Mouse (Mus musculus) spleen, adult 12 weeks (tissue): Measurements from ENCODE around the gene Piezo1.
A peak's percentile ranks its signal among the peaks of the same experiment; 100 is the strongest.
"Not testable (repeated sequence)": the region's sequence is repeated elsewhere in the genome, so short reads cannot be mapped to it uniquely, and the experiment has no call there.

Source experiments
- DNase-seq: peaks from one replicate; pipeline ENCODE4 v3.0.0; 2022; ENCODE audit warnings: low spot score

Gene Piezo1

DNA sequence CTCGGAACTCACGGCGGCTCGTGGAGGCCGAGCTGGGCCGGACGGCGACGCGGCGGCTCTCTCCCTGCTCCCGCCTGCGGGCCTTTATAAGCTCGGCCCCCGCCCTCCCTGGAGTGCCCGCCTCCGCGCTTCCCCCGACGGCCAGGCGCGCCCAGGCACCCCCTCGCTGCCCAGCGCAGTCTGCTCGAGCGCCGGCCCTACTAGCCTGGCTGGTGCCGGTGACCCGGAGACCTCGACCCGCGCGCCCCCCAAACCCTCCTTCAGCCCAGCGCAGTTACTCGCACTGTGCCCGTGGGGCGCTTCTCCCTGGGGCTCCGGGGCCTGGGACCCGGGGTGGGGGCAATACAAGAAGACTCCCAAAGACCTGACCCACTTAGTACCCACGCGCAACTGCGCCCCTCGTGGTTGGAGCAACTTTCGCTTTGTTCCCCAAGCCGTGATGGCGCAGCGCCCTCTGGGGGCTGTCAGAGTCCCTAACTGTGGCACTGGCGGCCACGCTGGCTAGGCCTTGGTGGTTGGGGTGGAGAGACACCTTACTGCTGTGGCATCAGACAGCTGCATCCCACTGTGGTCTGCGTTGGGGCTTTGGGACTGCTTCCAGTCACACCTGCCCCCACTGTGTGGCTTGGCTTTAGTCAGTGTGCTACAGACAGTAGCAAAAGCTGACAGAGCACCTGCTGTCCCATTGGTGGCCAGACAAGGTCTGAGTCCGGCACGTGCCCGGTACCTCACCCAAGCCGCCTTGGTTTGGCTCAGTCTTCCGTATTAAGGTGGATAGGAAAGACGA is at the start of gene Piezo1:
Gene Piezo1 (minus strand): TSS at position 65 of the 787 bp plus-strand sequence.
- DNase-seq = peak; percentile 93

DNA sequence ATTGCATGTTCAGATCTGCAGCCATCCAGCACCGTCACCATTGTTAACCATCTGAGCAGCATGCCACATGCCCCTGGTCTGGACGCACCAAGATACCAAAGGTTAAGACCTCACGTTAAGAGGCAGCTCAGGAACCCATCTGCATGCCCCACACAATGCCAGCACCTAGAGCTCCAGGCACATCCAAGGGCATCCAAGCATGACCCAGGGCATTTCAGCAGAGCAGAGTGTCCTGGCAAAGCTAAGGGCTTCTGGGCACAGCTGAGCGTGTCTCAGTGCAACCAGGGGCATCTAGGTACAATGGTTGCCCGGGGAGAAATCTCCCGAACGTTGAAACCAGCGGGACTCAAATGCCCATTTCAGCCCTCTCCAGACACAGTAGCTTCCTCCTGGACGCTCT is 49.5 kb upstream of the Piezo1 start:
- no peak for DNase-seq

DNA sequence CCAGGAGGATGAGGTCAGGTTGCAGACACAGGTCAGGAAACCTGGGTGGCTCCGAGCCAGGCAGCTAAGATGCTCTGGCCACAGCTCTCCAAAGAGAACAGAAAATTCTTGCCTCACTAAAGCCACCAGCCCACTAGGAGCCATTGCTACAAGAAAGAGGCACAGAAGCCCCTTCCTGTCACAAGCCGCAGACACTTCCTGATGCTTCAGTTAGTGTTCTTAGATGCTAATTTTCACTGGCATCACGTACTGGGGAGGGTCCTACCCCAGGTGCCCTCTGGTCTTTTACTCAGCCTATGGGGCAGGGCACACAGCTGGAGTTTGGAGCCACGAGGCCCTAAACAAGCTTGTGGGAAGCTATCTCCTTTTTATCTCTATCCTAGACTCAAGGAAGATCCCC is 44.9 kb upstream of the Piezo1 start:
- no peak for DNase-seq

DNA sequence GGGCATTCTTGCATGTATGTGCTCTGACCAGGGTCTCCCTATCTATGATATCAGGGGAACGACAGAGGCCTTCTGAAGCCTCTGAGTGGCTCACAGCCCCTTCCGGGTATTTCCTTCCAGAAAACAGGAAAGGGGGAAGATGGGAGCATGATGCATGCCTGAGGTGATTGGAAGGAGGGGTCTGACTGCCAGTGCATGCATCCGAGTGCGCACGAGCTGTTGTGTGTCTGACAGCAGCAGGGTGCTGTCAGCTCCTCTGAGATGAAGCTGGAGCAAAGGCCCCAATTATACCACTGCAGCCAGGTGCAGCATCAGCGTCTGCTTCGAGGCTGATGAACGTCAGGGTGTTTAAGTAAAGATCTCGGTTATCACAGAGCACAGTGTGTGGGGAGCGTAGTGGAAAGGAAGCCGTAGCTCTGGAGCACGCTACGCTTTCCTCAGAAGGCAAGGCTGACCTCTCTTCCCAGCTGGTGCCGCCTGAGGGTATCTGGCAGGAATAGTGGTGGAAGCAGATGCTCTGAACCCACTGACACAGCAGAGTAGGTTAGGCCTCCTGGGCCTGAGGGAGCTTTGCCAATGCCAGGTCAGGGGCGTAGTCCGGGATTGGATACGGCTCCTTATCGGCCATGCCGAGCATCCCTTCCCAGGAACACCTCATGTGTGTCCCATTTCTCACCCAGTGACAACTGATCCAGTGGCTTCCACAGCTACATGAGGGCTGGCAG is 42.8 kb upstream of the Piezo1 start:
- no peak for DNase-seq

DNA sequence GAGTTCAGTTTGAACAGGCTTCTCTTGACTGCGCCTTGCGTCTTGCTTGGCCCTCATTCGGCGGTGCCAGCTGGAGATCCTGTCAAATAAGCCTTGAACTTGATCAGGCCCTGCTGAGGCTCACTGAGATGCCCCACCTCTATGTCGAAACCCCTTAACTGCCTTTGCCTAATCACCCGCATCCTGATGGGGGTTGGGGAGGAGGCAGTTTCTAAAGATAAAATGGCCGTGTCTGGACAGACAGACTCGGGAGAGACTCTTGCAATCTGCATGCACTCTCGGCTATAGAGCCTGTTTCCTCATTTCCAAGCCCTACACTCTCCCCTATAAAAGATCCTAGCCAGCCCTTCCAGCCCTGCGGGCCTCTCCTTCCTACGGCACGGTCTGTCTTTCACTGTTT is 42.1 kb upstream of the Piezo1 start:
- DNase-seq = no peak

DNA sequence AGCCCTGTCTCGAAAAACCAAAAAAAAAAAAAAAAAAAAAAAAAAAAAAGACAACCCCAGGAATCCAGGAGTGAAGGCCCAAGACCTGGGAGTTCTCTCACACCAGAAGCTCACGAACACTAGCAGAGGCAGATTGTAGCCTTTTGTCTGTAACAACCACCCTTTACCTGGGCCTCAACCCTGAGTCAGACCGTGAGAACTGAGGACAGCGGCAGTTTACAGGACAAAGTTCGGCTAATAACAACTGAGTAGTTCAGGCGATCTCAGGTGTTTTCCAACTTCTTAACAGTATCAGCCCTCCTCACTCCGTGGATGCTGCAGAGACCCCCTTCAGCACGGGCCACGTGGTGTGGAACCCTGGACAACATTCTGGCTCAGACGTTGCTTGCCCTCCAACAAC is 35.6 kb upstream of the Piezo1 start:
- DNase-seq = no peak

DNA sequence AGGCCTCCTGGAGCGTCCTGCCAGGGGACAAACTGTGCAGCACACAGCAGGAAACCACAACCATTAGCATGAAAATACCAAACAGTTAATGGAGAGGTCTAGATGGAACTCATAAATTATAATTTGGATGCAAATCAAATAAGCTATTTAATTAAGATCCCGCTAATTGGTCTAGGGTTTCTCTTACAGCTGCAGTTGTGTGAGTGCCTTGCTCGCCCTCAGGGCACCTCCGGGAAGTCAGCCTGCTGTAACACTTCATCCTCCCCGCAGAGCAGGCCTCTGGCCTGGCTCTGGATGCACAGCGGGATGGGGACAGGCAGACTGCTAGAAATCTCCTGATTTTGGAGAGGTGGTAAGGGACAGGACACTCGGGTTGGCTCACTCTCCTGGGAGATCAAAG is 35.0 kb upstream of the Piezo1 start:
- no peak for DNase-seq

DNA sequence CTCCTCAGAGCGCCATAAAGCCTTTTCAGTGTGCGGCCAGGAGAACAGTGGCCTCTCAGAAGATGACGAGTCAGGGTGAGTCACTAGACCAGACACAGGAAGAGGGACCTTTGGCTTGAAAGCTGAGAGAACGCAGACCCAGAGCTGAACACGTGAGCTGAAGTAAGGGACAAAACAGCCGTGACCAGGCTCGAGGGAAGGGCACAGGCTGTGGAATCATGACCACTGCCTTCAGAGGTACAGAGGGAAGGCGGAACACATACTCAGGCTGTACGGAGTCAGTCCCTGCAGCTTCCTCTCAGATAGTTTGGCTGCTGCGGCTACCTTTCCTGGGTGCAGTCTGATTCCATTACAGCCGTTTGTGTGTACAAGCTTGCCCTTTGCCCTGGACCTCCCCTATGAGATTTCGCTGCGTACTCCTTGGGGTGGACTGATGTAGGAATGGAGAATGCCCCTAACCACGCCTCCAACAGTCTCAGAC is 34.3 kb upstream of the Piezo1 start:
- DNase-seq = no peak

DNA sequence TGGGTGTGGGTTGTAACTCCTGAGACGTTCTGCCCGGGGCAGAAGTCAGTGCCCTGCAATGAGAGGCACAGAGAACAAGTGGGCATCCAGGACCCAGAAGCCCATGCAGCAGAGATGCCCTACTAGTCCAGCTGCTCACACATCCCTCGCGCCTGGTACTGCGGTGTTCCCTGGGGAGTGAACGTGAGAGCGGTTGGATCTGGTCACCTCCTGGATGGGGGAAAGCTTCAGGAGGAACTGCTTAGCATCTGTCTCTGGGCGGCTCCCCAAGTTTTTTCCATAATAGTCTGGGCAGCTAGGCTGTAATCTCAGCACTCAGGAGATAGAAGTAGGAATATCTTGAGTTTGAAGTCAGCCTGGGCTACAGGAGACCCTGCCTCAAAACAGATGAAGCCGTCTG is 33.9 kb upstream of the Piezo1 start:
- DNase-seq = no peak

DNA sequence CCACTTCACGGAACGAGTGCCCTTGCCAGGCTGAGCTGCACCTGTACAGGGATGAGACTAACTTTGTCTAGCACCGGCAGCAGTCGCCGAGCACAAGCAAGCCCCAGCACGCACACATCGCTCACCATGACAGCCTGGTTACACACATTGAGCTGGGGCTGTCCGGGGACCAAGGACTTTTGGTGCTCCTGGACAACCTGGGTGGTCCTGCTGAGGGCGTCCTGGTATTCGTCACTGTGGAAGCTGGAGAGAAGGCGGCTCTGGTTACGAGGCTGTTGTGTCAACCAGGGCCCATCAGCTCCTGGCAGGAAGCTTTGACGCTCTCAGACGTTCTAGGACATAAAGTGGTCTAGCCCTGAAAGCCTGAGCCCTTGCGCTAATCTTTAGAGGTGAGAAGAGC is 29.8 kb upstream of the Piezo1 start:
- DNase-seq = no peak

DNA sequence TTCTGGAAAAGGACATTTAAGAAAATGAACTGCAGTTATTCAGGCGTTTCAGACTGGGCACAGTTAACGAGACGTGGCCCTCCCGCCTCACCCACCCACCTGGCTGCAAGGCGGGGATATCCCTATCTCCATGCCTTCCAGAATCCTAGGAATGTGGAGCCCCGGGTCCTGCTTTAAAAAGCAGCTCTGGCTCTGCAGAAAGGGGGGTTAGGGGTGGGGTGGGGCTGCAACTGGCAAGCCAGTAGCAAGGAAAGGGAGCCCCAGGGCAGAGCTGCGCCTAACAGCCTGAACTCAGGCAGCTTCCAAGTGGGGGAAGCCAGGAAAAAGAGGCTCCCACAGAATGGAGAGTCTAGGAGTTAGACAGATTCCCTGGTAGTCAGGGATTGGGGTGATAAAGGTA is 28.1 kb upstream of the Piezo1 start:
- DNase-seq = no peak

DNA sequence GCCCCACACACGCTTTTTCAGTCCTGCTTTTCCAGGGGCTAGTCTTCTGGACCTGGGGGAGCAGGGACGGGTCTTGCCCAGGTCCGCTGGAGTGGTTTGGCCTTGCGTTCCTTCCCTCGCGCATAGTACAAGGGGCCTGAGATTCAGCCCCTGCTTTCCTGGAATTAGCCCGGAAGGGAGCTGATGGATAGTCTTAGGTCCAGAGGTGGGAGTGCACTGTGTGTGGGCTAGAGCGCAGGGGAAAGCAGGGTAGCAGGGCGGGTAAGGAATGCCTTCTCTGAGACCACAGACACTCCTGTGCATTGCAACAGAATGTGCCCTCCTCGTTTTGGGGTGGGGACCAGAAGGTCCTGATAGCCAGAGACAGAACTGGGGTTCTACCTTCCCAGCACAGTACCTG is 26.0 kb upstream of the Piezo1 start:
- no peak for DNase-seq

DNA sequence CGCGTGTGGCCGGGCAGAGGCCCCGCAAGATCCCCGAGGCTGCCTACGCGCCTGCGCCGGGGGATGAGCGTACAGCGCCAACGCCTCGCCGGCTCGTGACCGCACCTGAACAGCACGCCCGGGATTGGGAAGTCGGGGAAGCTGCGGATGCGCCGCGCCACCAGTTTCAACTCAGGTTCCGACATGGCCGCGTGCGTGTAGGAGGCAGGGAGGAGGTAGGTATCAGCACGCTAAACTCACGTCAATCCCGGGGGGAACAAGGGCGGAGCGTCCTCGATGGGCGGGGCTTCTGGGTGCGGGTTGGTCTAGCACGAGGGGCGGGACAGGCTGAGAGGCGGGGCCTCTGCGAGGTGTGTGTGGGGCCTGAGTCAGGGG is 25.5 kb upstream of the Piezo1 start, which contains the start of gene Aprt:
Gene Aprt (minus strand): TSS at position 262 of the 375 bp plus-strand sequence.
- peak; percentile 91 for DNase-seq

DNA sequence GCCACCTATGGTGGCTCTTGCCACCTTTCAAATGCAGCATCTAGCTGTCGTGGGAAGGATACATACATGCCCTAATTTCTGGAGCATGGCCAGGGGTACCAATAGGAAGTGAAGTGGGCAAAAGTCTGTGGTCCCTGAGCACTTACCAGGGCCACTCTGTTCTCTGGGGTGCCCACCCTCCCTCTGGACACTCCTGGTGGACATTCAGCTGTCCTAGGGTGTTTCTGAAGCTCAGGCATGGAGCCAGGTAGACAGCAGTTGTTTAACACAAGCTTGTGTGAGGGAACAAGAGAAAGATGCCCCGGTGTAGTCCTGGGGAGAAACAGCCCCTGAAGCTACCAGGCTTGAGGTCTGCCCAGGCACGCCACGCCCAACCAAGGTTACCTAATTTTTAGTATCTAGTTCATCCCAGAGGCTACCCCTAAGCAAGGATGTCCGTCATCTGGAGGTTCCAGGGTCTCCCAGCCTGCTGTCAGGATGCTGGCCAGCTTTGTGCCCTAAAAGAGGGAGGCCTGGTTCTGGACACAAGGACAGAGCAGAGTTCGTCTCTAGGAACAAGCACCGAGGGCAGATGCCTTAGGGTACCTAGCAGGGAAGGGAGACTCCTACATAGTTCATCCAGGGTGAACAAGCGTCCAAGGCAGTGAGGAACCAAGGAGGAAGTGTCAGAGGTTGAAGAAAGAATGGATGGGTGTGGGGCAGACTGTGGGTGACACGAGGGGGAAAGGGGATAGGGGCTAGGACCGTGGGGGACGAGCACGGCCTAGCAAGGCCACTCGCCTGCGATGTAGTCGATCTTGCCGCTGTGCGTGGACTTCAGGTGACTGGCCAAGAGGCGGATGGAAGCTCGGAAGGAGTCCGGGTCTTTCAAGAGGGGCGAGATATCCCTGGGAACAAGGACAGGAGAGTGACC is 24.9 kb upstream of the Piezo1 start:
- no peak for DNase-seq

DNA sequence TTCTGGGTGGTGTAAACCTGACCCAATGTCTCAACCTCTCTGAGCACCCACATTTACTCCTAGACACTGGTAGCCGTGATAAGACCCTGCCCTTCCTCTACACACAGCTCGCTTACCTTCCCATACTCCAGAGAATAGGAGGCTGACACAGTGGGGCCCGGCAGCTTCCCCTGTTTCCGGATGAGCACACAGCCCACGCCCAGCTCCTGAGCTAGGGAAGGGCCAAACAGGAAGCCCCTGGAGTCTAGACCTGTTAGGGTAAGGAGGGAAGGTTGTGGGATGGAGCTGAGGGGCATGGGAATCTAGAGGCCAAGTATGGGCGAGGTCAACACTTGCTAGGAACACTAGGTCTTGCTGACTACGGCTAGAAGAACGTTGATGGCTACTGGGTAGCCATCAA is 24.2 kb upstream of the Piezo1 start:
- no peak for DNase-seq

DNA sequence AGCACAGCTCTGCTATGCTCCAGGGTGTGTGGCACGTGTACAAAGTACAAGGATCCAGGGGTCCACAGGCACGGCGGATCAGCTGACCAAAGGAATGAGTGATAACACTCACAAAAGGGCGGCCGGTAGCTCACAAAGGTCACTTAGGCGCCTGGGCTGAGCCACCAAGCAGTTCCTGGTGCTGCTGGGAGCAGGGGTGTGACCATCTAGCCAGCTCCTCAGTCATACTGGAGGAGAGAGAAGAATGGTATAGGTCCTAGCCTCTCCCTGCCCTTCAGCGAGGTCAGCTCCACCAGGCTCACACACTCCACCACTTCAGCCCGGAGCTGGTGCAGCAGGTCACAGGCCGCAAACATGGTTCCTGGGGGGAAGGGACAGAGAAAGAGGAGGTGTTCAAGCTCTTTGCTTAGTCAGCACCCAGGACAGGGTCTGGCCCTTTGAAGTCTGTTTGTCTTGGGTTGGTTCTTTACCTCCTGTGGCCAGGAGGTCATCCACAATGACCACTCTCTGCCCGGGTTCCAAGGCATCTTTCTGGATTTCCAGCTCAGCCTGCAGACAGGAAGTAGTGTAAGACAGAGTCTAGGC is 23.6 kb upstream of the Piezo1 start:
- no peak for DNase-seq

DNA sequence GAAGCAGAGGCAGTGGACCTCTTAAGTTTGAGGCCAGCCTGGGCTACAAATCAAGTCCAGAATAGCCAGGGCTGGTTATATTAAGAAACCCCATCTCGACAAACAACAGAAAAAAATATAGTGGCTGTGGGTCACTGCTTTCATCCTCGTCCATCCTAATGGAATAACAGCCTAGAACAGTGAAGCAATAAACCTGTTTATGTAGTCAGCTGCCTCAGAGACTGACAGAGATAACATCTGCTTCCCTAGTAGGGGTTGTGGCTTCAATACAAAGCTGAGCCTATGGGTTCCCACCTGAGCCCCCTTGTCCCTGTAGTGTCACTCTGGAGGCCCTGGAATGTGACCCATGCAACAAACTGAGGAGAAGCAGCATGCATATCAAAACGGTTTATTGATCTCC is 23.1 kb upstream of the Piezo1 start:
- no peak for DNase-seq

DNA sequence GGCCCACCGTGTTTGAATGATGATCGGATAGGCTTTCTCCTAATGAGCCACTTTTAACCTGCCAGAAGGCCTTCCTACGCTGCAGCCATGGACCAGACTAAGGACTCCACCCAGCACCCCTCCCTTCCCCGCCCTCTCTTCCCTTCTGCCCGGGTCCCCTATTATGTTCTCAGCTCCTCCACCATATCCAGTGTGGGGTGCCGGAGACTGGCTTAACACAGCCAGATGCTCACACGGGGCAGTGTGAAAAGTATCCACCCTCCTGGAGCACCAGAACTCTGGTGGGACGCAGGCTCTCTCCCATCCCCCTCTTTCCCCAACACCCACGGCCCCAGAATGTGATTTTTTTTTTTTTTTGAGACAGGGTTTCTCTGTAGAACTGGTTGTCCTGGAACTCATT is 22.4 kb upstream of the Piezo1 start:
- no peak for DNase-seq

DNA sequence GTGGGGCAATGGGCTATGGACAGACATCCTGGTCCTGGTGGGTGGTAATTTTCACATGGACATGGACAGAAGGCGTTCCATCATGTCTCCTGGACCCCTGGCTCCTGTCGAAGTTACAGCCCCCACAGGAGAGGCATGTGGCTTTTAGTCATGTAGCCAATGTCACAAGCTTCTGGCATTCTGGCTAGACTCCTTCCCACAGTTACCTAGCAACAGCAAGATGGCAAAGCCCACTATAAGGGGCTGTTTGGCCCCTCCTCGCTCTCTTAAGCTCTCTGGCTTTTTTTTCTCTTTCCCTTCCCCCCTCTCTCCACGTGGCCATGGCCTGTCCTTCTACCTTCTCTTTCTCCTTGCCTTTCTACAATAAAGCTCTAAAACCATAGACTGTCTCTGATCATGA is 22.0 kb upstream of the Piezo1 start:
- not testable (repeated sequence) for DNase-seq

DNA sequence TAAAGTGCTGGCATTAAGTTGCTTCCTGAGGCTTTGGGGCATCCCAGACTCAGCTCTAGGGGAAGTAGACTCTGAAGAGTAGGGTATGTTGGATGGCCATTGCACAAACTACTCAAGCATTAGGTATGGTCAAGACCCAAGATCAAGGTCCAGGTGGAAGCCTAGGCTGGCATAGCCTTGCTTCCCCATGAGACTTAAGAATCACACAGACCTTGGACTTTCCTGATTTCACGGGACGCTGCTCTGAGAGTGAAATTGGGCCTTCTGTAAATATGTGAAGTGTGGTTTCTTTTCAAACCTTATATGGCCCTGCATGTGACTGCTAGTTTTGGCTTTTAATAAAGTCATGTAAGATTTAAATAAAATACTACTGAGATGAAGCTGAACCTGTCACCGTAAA is 21.6 kb upstream of the Piezo1 start:
- DNase-seq = no peak

DNA sequence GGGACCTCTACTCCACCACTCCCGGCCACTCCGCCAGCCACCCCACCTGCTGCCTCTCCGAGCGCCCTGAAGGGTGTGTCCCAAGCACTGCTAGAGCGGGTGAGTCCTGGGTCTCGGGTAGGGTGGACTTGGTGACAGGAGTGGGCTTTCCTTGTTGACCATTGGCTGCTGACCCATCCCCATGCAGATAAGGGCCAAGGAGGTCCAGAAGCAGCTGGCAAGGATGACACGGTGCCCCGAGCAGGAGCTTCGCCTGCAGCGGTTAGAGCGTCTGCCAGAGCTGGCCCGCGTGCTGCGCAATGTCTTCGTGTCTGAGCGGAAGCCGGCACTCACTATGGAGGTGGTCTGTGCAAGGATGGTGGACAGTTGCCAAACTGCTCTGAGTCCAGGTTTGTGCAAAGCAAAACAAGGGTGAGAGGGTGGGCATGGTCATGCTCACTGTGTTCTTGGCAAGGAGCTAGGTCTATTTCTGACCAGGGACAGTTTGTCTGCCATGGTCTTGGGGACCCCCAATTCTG is 20.7 kb upstream of the Piezo1 start:
- no peak for DNase-seq

DNA sequence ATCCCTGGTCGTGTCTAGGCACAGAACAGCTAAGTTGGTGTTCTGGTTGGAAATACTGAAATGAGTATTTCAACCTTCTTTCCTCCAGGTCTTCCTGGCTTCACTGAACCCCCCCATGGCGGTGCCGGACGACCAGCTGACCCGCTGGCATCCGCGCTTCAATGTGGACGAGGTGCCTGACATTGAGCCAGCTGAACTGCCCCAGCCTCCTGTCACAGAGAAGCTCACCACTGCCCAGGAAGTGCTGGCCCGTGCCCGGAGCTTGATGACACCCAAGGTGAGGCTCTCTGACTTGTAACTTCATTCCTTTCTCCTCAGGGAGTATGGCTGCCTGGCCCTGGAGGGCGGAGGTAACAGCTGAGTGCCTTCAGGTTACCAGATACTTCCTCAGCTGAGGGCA is 20.0 kb upstream of the Piezo1 start:
- no peak for DNase-seq
